Mouse (Mus musculus) adrenal gland, postnatal 25 days (tissue): ENCODE data around the gene Tmem178. TPM values are rescaled to one million over a fixed set of nuclear protein-coding genes. Genes with fewer than 3 reads are reported as not detected.

ENCODE experiments used
- DNase-seq: peaks from one replicate; pipeline ENCODE4 v3.0.0; 2021; ENCODE audit warnings: mixed read lengths
- long read RNA-seq: library from polyadenylated mRNA; stranded (forward); transcript quantifications from one replicate; pipeline ENCODE4 v2.0.0, GENCODE M21; 2021
- total RNA-seq: library from RNA; stranded (reverse); gene quantifications from 2 replicates; pipeline ENCODE4 v1.2.3, GENCODE M21; 2021

Gene Tmem178
- 5.3 TPM in 2 replicates for total RNA-seq
- long read RNA-seq, partial matches to known transcripts, result 0 of 3 reads
- long read RNA-seq, other reads (novel, unspliced or antisense), result 0 of 3 reads

GRCm38 (mm10) chr17:80944530-80945198, at the start of gene Tmem178:
TSS of gene Tmem178 (plus strand) at chr17:80944632.
- DNase-seq, result peak; percentile 26

- DNase-seq, result no peak
Observed at GRCm38 (mm10) chr17:80896481-80896880, 48.0 kb upstream of the Tmem178 start.

- DNase-seq, result no peak
Observed at GRCm38 (mm10) chr17:80897709-80898440, 46.6 kb upstream of the Tmem178 start.

GRCm38 (mm10) chr17:80899513-80900199, 44.8 kb upstream of the Tmem178 start:
- peak; percentile 31 for DNase-seq

- no peak for DNase-seq
Observed at GRCm38 (mm10) chr17:80900200-80900520, 44.3 kb upstream of the Tmem178 start.

- no peak for DNase-seq
Observed at GRCm38 (mm10) chr17:80901885-80902284, 42.5 kb upstream of the Tmem178 start.

GRCm38 (mm10) chr17:80903121-80903875, 41.1 kb upstream of the Tmem178 start:
- DNase-seq, result no peak

- no peak for DNase-seq
Observed at GRCm38 (mm10) chr17:80904061-80904460, 40.4 kb upstream of the Tmem178 start.

GRCm38 (mm10) chr17:80915666-80916065, 28.8 kb upstream of the Tmem178 start:
- no peak for DNase-seq

- no peak for DNase-seq
Observed at GRCm38 (mm10) chr17:80919261-80919660, 25.2 kb upstream of the Tmem178 start.

- DNase-seq, result no peak
Observed at GRCm38 (mm10) chr17:80921286-80922134, 22.9 kb upstream of the Tmem178 start.

- no peak for DNase-seq
Observed at GRCm38 (mm10) chr17:80925554-80925953, 18.9 kb upstream of the Tmem178 start.

- DNase-seq, result no peak
Observed at GRCm38 (mm10) chr17:80927151-80927550, 17.3 kb upstream of the Tmem178 start.

GRCm38 (mm10) chr17:80932716-80933115, 11.7 kb upstream of the Tmem178 start:
- no peak for DNase-seq

GRCm38 (mm10) chr17:80933401-80934029, 10.9 kb upstream of the Tmem178 start:
- DNase-seq, result no peak

- no peak for DNase-seq
Observed at GRCm38 (mm10) chr17:80935807-80936519, 8.5 kb upstream of the Tmem178 start.

GRCm38 (mm10) chr17:80936521-80936920, 7.9 kb upstream of the Tmem178 start:
- no peak for DNase-seq

- no peak for DNase-seq
Observed at GRCm38 (mm10) chr17:80939833-80940232, 4.6 kb upstream of the Tmem178 start.

- no peak for DNase-seq
Observed at GRCm38 (mm10) chr17:80941857-80942256, 2.6 kb upstream of the Tmem178 start.

- no peak for DNase-seq
Observed at GRCm38 (mm10) chr17:80943835-80944529, 450 bp upstream of the Tmem178 start.
